ENCODE assay signal across 2 mouse cellular contexts in the genomic region with DNA sequence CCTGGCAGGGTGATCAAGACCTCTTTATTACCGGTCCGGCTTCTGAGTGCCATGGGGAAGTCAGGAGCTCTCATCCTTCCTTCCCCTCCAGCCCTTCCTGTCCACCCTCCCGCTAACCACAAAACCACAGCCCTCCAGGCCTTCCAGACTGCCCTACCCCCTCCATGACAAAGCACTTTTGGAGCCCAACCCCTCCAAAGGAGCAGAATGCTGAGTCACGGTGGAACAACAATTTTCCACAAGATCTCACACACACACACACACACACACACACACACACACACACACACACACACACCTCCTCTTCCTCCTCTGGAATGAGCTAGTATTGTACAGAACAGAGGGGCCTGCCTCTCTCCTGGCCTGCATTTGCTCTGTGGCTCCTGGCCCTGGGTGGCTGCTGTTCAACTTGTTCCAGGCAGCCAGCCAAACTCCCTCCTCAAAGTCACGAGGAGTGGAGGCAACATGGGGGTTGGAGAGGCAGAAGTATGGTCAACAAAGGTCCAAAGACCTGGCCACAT.
A peak's percentile ranks its signal among the peaks of the same experiment; 100 is the strongest.
TF ChIP-seq lines count a peak whose summit lies in the region.

No protein-coding gene starts in this region.

TF ChIP-seq in CH12.LX, 34 proteins besides CTCF, POLR2A, EP300 and RAD21 (continued from another document):
- peak; percentile 2; the same call in 1 of the 2 replicates for TF ChIP-seq CHD2 (IDR thresholded peaks at IDR 0.05; ENCODE audit: low read length)
- peak; percentile 43; the same call in 1 of the 2 replicates for TF ChIP-seq ETS1 (conservative IDR thresholded peaks at IDR 0.05; ENCODE audit: low read depth, low read length)
- TF ChIP-seq BHLHE40 (IDR thresholded peaks at IDR 0.05; ENCODE audit: low read depth, low read length): no peak
- no peak for TF ChIP-seq JUND (conservative IDR thresholded peaks at IDR 0.05; ENCODE audit: low read depth, low read length)
- no peak for TF ChIP-seq IRF4 (IDR thresholded peaks at IDR 0.05; ENCODE audit: low read depth, low read length)
- TF ChIP-seq MYC (IDR thresholded peaks at IDR 0.05; ENCODE audit: low read depth, low read length): no peak
- TF ChIP-seq NRF1 (IDR thresholded peaks at IDR 0.05; ENCODE audit: low read depth, low read length): no peak
- no peak for TF ChIP-seq ELF1 (IDR thresholded peaks at IDR 0.05; ENCODE audit: low read depth, low read length)
- no peak for TF ChIP-seq MAZ (IDR thresholded peaks at IDR 0.05; ENCODE audit: low read depth, low read length)
- TF ChIP-seq JUN (IDR thresholded peaks at IDR 0.05; ENCODE audit: insufficient read depth, low read depth, low read length): no peak
- peak; percentile 96 for TF ChIP-seq MAFK (IDR thresholded peaks at IDR 0.05; ENCODE audit: insufficient replicate concordance, low read length)
- TF ChIP-seq SMC3 (IDR thresholded peaks at IDR 0.05; ENCODE audit: low read depth, low read length): no peak
- no peak for TF ChIP-seq POLR2AphosphoS2 (IDR thresholded peaks at IDR 0.05; ENCODE audit: low read depth, low read length)
- TF ChIP-seq PAX5 (IDR thresholded peaks at IDR 0.05; ENCODE audit: low read length): no peak
- no peak for TF ChIP-seq HCFC1 (IDR thresholded peaks at IDR 0.05; ENCODE audit: low read depth, low read length)
- no peak for TF ChIP-seq ZNF384 (IDR thresholded peaks at IDR 0.05; ENCODE audit: low read depth, low read length)
- no peak for TF ChIP-seq ZMIZ1 (IDR thresholded peaks at IDR 0.05; ENCODE audit: low read depth, low read length)
- no peak for TF ChIP-seq RCOR1 (conservative IDR thresholded peaks at IDR 0.05; ENCODE audit: low read depth, low read length)
- no peak for TF ChIP-seq ZC3H11A (IDR thresholded peaks at IDR 0.05; ENCODE audit: low read depth, low read length)
- TF ChIP-seq ZKSCAN1 (IDR thresholded peaks at IDR 0.05; ENCODE audit: borderline replicate concordance, low read depth, low read length): no peak
- TF ChIP-seq USF1 (IDR thresholded peaks at IDR 0.05; ENCODE audit: low read depth, low read length): no peak
- TF ChIP-seq MEF2A (IDR thresholded peaks at IDR 0.05; ENCODE audit: borderline replicate concordance, low read depth, low read length): no peak
- no peak for TF ChIP-seq UBTF (IDR thresholded peaks at IDR 0.05; ENCODE audit: low read depth, low read length)
- TF ChIP-seq GABPA (IDR thresholded peaks at IDR 0.05; ENCODE audit: insufficient replicate concordance, low read depth, low read length): 0 out of 2 replicates have a peak, but pooled peaks have one; percentile 7
- no peak for TF ChIP-seq CHD1 (IDR thresholded peaks at IDR 0.05; ENCODE audit: low read depth, low read length)
- no peak for TF ChIP-seq MAX (IDR thresholded peaks at IDR 0.05; ENCODE audit: low read length)
- TF ChIP-seq MXI1 (IDR thresholded peaks at IDR 0.05; ENCODE audit: low read depth, low read length): 0 out of 2 replicates have a peak, but pooled peaks have one; percentile 26
- TF ChIP-seq SIN3A (IDR thresholded peaks at IDR 0.05; ENCODE audit: low read length): no peak

TF ChIP-seq in MEL, 35 proteins besides CTCF, POLR2A, EP300 and RAD21 (continued from another document):
- TF ChIP-seq CHD1 (IDR thresholded peaks at IDR 0.05; ENCODE audit: low read depth, low read length) (no peak), POLR2AphosphoS2 (IDR thresholded peaks at IDR 0.05; ENCODE audit: low read length) (no peak), ZC3H11A (IDR thresholded peaks at IDR 0.05; ENCODE audit: low read depth, low read length) (peak; percentile 4; the same call in 1 of the 2 replicates), BHLHE40 (IDR thresholded peaks at IDR 0.05; ENCODE audit: borderline replicate concordance, low read depth, low read length) (peak; percentile 62; the same call in 1 of the 2 replicates), HCFC1 (IDR thresholded peaks at IDR 0.05; ENCODE audit: low read depth, low read length) (0 out of 2 replicates have a peak, but pooled peaks have one; percentile 40), NELFE (IDR thresholded peaks at IDR 0.05; ENCODE audit: low read depth, low read length) (no peak; the same call in 1 of the 2 replicates), TAL1 (IDR thresholded peaks at IDR 0.05; ENCODE audit: low read length) (peak; percentile 25; the same call in 1 of the 2 replicates), E2F4 (IDR thresholded peaks at IDR 0.05; ENCODE audit: borderline replicate concordance, low read depth, low read length) (no peak), CHD2 (IDR thresholded peaks at IDR 0.05; ENCODE audit: low read length) (peak; percentile 37; the same call in 1 of the 2 replicates), NRF1 (IDR thresholded peaks at IDR 0.05; ENCODE audit: insufficient read depth, low read depth, low read length, poor library complexity, severe bottlenecking) (no peak), USF2 (IDR thresholded peaks at IDR 0.05; ENCODE audit: borderline replicate concordance in 1 of 2, insufficient read depth in 1 of 2, low read depth in 1 of 2, low read length in 2 of 2) (0 out of 4 replicates have a peak, but pooled peaks of 1 of the 2 experiments have one; percentile 21), MEF2A (IDR thresholded peaks at IDR 0.05; ENCODE audit: extremely low read depth, insufficient replicate concordance, low read depth, low read length, poor library complexity, severe bottlenecking) (no peak), GABPA (IDR thresholded peaks at IDR 0.05; ENCODE audit: low read depth, low read length) (peak; percentile 99), GATA1 (IDR thresholded peaks at IDR 0.05; ENCODE audit: low read depth, low read length) (no peak; the same call in 1 of the 2 replicates), RCOR1 (IDR thresholded peaks at IDR 0.05; ENCODE audit: low read depth, low read length) (0 out of 2 replicates have a peak, but pooled peaks have one; percentile 51), MAZ (IDR thresholded peaks at IDR 0.05; ENCODE audit: low read depth, low read length) (peak; percentile 85), ZMIZ1 (IDR thresholded peaks at IDR 0.05; ENCODE audit: low read depth, low read length) (no peak), ELF1 (IDR thresholded peaks at IDR 0.05; ENCODE audit: low read depth, low read length) (0 out of 2 replicates have a peak, but pooled peaks have one; percentile 3), JUND (IDR thresholded peaks at IDR 0.05; ENCODE audit: low read depth, low read length) (no peak), SIN3A (IDR thresholded peaks at IDR 0.05; ENCODE audit: low read length) (peak; percentile 78; the same call in 1 of the 2 replicates), TCF12 (IDR thresholded peaks at IDR 0.05; ENCODE audit: low read depth, low read length) (peak; percentile 68), USF1 (IDR thresholded peaks at IDR 0.05; ENCODE audit: low read depth, low read length) (peak; percentile 73; the same call in 1 of the 2 replicates), SMC3 (IDR thresholded peaks at IDR 0.05; ENCODE audit: low read depth, low read length) (0 out of 2 replicates have a peak, but pooled peaks have one; percentile 8), KAT2A (conservative IDR thresholded peaks at IDR 0.05; ENCODE audit: low read depth, low read length) (no peak), ZKSCAN1 (IDR thresholded peaks at IDR 0.05; ENCODE audit: low read depth, low read length) (no peak), MAFK (IDR thresholded peaks at IDR 0.05; ENCODE audit: borderline replicate concordance, low read depth, low read length) (peak; percentile 94), MAX (IDR thresholded peaks at IDR 0.05; ENCODE audit: low read length) (peak; percentile 66), ETS1 (IDR thresholded peaks at IDR 0.05; ENCODE audit: low read depth, low read length) (peak; percentile 92)
TF ChIP-seq in MEL: peak in this region for 20.
